Mouse (Mus musculus) heart, adult 2 months (tissue): ENCODE data around the gene Spag6.

Source experiments
- CTCF ChIP-seq: fragments of 200-600 bp; IDR thresholded peaks from 2 replicates; pipeline ENCODE4 v1.8.1; 2022; ENCODE audit warnings: antibody characterized with exemption, mild to moderate bottlenecking, moderate library complexity
- EP300 ChIP-seq: fragments of 200-500 bp; IDR thresholded peaks from 2 replicates; pipeline ENCODE4 v1.6.1; 2011; ENCODE audit warnings: low read depth, low read length, control low read depth; ENCODE audit not compliant: insufficient read depth
- POLR2A ChIP-seq: fragments of 200-500 bp; IDR thresholded peaks from 2 replicates; pipeline ENCODE4 v1.6.1; 2011; ENCODE audit warnings: mild to moderate bottlenecking, low read depth, low read length, control low read depth; ENCODE audit not compliant: insufficient read depth

DNA sequence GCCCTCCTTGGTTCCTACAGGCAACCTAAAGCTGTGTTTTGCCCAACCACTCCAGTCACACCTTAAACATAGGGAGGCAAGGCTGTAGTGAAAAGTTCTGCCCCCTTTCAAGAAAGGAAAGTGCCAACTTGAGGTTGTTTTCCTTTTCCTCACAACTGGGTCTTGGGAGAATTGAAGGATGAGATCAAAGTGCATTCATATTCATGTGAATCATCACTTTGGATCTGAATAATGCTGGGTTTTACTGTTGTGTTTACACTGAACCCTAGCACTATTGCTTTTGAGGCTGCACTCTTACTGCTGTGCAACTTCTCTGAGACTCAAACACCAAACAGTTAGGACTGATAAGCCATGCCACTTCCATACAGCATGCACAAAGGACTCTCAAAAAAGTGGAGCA is 1.8 kb upstream of the Spag6 start:
- TF ChIP-seq POLR2A (no peak), CTCF (no peak), EP300 (no peak)
